Mouse (Mus musculus) ovary, adult 18-20 months (tissue): Measurements from ENCODE around the gene Gadd45g.

Experiments
- DNase-seq: peaks from one replicate; pipeline ENCODE4 v3.0.0; 2022; ENCODE audit warnings: low spot score, mixed read lengths

The Gadd45g gene

DNA sequence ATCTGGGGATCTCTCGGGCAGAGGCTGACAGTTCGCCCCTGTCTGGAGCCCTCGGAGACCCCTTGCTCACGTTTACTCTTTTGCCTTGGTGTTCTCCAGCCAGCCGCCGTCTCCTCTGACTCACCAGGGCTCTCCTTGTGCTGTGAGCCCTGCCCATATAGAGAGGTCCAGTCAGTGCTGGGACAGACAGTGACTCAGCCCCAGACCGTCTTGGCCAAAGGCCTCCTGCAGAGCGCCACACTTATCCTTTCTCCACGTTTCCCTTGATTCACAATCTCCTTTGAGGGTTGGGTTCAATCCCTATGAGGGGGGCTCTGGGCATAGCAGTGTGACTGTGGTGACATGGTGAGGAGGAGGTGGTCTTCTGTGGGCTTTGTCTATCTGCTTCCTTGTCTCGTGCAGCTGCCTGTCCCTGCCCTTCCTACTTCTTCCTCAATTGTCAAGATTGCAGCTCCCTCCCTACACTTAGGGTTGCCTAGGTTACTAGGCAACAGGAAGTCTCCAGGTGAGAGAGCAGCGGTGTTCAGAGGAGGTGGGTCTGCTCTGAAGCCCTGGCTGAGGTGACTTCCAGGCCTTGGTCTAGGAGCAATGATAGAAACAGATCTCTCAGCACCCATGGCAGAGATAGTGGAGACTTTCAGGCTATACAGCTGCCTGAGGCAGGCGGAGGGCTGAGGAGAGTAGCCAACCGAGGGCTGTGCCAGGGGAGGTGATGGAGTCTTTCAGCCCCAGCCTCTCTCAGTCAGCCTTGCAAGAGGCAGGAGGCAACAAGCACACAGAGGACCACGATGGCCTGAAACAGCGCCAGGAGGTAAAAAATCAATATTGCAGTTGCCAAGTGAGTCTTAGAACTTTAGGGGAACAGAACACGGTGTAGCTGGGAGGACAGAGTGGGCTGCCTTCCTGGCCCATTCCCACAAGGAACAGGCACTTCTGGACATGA lies 7.1 kb downstream of the Gadd45g start:
- DNase-seq: peak; percentile 64

GRCm38 (mm10) chr13:51855584-51855983 lies 9.1 kb downstream of the Gadd45g start:
- no peak for DNase-seq

GRCm38 (mm10) chr13:51857156-51857555 lies 10.7 kb downstream of the Gadd45g start:
- no peak for DNase-seq

GRCm38 (mm10) chr13:51858475-51858874 lies 12.0 kb downstream of the Gadd45g start:
- peak; percentile 53 for DNase-seq

- no peak for DNase-seq
Observed at GRCm38 (mm10) chr13:51859174-51859573, 12.7 kb downstream of the Gadd45g start.

- no peak for DNase-seq
Observed at GRCm38 (mm10) chr13:51859798-51860197, 13.3 kb downstream of the Gadd45g start.

GRCm38 (mm10) chr13:51862750-51863149 lies 16.3 kb downstream of the Gadd45g start:
- no peak for DNase-seq

DNA sequence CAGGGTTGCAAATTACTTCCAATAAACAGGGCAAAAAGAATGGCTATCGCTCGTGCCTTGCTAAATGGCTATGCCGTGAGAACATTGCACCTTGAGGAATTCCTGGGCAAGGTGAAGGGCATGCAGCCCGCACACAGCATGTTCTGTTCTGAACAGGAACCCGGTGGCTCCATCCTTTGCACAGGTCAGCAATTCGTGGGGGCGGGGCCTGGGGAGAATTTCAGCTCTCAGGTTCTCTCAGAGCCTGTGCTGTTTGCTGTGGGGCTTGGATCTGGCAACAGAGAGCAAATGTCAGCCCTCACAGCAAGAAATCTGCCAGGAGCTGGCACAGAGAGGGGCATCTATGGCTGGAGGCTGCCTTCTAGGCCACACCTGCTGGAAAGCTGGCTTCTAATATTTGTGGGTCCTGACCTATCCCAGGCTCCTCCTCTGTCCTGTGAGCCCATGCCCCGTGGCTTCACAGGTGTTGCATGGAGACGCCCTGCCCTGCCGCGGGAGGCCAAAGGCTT lies 19.7 kb downstream of the Gadd45g start:
- no peak for DNase-seq

GRCm38 (mm10) chr13:51868491-51869128 lies 22.1 kb downstream of the Gadd45g start:
- peak; percentile 84 for DNase-seq

GRCm38 (mm10) chr13:51869129-51869491 lies 22.6 kb downstream of the Gadd45g start:
- no peak for DNase-seq

DNA sequence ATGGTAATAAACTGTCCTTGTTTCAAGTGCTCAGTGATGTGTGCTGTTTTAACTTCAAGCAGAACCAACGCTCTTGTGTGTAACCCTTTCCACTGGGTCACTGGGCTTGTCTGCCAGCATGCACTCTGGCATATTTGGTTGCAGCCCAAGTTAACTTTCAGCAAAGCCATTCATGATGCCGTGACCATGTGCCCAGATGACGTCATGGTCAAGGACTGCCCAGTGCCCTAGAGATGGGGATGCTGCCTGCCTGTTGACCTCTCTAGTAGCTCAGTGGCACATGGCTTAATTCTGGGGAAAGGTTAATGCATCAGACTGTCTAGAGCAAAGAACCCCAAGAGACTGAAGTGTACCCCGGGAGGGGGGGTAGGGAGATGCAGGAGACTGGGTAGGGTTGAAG lies 24.7 kb downstream of the Gadd45g start:
- DNase-seq: no peak

DNA sequence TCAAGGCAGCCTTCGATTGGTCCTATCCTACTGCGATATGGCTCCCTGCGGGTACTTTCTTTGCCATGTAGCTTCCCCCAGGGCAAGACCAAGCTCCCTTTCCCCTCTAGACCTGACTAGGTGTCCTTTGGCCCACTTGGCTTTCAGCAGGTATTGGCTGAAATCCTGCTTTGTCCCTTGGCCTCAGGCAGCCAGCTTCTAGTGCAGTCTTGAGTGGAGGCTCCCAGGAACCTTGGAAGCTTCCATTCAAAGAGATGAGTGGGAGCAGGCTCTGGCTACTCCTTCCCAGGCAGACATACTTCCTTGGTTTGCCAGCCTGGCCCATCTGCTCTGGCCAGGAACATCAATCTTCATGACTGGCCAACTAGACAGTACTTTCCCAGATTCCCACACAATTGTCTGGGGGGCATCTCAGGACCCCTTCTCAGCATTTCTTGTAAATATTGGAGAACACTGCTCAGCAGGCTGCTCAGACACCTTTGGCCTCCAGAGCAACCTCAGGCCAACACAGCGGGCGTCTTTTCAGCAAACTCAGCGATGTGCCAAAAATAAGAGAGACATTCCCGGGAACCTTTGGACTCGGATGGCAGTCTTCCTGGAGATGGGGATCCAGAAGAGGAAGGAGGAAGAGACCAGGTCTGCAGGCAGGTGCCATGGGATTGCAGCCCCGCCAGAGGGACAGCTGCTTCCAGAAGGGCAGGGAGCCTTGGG lies 25.9 kb downstream of the Gadd45g start:
- DNase-seq: no peak

- DNase-seq: no peak
Observed at GRCm38 (mm10) chr13:51872963-51873514, 26.6 kb downstream of the Gadd45g start.

DNA sequence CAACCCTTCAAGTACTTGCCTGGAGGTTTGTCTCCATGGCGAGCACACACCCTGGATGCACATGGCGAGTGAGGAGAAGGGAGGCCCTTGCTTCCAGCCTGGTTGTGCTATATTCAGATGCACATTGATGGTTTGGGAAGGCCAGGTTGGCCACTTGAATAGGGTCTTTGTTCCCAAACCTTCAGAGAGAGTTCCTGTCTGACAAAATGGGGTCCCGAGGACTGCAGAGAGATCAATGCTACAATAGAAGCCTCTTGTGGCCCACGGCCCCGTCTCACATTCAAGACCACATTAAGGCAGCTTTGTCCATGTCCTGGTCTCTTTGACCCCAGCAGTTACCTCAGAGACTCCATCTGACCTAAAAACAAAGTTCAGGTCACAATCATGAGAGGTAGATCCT lies 27.3 kb downstream of the Gadd45g start:
- no peak for DNase-seq

DNA sequence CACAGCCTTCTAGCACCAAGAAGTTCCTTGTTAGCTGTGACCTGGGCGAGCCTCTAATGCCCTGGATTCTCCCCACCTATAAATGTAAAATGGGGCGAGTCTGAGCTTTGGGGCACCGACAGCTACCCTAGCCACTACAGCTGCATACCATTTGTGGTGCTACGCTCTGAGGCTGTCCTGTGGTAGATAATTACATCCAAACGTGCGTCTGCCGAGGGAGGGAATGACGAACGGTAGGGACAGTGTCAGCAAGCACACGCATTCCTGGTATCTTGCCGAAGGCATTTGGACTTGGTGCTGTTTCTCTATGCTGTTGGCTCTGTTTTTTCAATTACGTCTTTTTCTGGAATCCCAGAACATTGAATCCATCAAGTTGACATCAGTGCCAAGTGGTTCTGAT lies 29.7 kb downstream of the Gadd45g start:
- DNase-seq: no peak

DNA sequence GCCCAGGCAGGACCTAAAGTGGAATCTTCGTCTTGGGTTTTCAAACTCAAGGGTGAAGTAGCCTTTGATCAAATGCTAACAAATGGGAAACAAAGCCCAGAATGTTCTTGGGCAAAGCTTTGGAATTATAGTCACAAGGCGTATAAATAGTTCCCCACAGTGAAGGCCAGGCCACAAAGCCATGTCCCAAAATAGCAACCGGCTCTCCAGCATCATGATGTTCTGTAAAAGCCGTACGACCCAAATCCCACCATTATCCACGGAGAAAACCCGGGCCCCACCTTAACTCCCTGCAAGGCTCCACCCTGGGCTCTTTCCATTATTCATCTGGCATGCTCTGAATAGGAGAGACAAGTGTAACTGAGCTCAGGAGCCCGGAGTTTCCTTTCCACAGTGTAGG lies 32.3 kb downstream of the Gadd45g start:
- no peak for DNase-seq

GRCm38 (mm10) chr13:51879571-51879970 lies 33.1 kb downstream of the Gadd45g start:
- DNase-seq: no peak

DNA sequence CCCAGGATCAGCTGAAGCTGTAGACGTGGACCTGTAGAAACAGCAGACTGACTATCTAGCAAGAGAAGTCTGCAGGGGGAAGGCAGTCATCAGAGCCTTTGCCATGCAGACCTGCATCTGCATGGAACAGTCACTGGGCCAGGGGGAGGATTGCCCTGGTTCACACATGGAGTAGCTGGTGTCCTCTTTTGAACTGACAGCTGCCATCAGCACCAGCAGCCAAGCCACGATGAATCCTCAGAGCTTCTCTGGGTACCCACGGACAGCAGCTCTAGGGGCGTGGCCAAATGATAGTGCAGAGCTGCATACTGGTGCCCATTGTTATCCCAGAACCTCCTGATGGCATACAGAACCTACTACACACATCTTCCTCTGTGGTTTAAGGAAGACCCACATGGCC lies 33.5 kb downstream of the Gadd45g start:
- DNase-seq: no peak

GRCm38 (mm10) chr13:51881271-51882128 lies 35.0 kb downstream of the Gadd45g start:
- DNase-seq: no peak

GRCm38 (mm10) chr13:51882218-51882617 lies 35.7 kb downstream of the Gadd45g start:
- DNase-seq: no peak

DNA sequence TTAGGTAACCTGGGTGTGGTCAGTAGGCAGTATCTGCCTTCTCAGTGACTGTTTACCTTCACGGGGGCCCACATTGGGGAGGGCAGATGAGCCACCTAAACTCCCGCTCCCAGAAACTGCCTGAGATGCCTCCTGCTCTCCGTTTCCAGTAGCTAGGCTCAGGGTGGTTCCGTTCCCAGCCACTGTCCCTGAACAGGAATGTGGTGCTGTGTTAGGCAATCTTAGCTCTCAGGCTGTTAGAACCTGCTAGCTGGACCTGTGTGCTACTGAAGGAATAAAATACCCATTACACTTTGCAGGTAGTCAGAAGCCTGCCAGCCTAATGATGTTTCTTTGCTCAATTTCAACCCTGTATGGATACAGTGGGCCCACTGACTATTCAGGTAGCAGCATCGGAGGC lies 37.8 kb downstream of the Gadd45g start:
- no peak for DNase-seq
